Mouse (Mus musculus) G1E (cell line): ENCODE results near the gene Ahcyl2. TPM values are rescaled to one million over a fixed set of nuclear protein-coding genes. Genes with fewer than 3 reads are reported as not detected.
"Not testable (repeated sequence)": the region's sequence is repeated elsewhere in the genome, so short reads cannot be mapped to it uniquely, and the experiment has no call there.

Source experiments
- ATAC-seq: 2 replicates; pipeline ENCODE4 v1.8.0; 2016; ENCODE audit warnings: mild to moderate bottlenecking; ENCODE audit not compliant: insufficient number of reproducible peaks, poor library complexity, low FRiP score, severe bottlenecking; ENCODE audit errors: extremely low read depth
- DNase-seq: peaks from one replicate; pipeline ENCODE4 v3.0.0; 2012; ENCODE audit warnings: low spot score
- H3K27me3 ChIP-seq: 2 replicates; pipeline ENCODE4 v1.6.1; 2012; ENCODE audit warnings: mild to moderate bottlenecking, low read length, inconsistent platforms; ENCODE audit not compliant: insufficient read depth
- H3K36me3 ChIP-seq: replicated peaks from 2 replicates; pipeline ENCODE3; 2012; ENCODE audit warnings: mild to moderate bottlenecking, inconsistent platforms
- H3K4me1 ChIP-seq: 2 replicates; pipeline ENCODE4 v1.6.1; 2012; ENCODE audit warnings: low read depth, low read length, inconsistent platforms, mixed read lengths; ENCODE audit not compliant: insufficient read depth
- H3K4me3 ChIP-seq: 2 replicates; pipeline ENCODE4 v1.5.1; 2012; ENCODE audit warnings: low read depth, mild to moderate bottlenecking, inconsistent platforms, low read length, moderate library complexity, mixed read lengths
- H3K9me3 ChIP-seq: replicated peaks from 2 replicates; pipeline ENCODE4 v1.6.1; 2012; ENCODE audit warnings: inconsistent platforms
- CTCF ChIP-seq: IDR thresholded peaks from 2 replicates; pipeline ENCODE4 v1.5.1; 2012; ENCODE audit warnings: low read depth, low read length, inconsistent platforms, mixed read lengths
- GATA1 ChIP-seq: IDR thresholded peaks from 2 replicates; pipeline ENCODE4 v1.6.1; 2012; ENCODE audit warnings: borderline replicate concordance, low read length, inconsistent platforms, mixed read lengths
- GATA2 ChIP-seq: IDR thresholded peaks from 2 replicates; pipeline ENCODE4 v1.6.1; 2012; ENCODE audit warnings: low read depth, low read length, inconsistent platforms, borderline replicate concordance
- POLR2AphosphoS5 ChIP-seq: IDR thresholded peaks from 2 replicates; pipeline ENCODE4 v1.6.1; 2012; ENCODE audit warnings: low read depth, low read length, inconsistent platforms; ENCODE audit not compliant: insufficient replicate concordance
- TAL1 ChIP-seq: conservative IDR thresholded peaks from 2 replicates; pipeline ENCODE4 v1.6.1; 2012; ENCODE audit warnings: low read depth, low read length, inconsistent platforms, mixed read lengths
- polyA plus RNA-seq: library from polyadenylated mRNA; stranded (reverse); fragments of >175 nt; gene quantifications from 2 replicates; pipeline ENCODE4 v1.2.3, GENCODE M21; 2012
- total RNA-seq, 2 experiments: library from RNA; stranded (forward) in 1 of 2; stranded (reverse) in 1 of 2; fragments of 200-1000 nt in 1 of 2; fragments of >200 nt in 1 of 2; fragmentation: Nextera tagmentation in 1 of 2; gene quantifications; 2 replicates each; pipeline ENCODE4 v1.2.3; 2014 to 2017

The Ahcyl2 gene
- total and polyA plus RNA-seq, 3 experiments, result 21.7 to 81.5 (median 45.0) TPM

DNA sequence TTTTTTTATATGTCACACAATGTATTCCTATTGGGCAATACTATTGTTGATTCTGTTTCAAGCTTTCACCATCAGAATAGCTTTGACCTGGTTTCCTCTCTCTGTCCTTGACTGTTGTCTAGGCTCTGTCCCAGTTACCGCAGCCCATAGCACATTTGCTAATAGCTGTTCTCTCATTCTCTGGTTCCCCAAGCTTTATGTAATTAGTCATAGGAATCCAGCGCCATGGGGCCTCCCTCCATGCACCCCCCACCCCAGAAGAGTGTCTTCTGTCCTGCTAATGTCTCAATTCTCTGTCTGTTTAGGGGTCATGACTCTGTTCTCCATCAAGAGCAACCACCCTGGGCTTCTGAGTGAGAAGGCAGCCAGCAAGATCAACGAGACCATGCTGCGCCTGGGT, 11.3 kb upstream of the Ahcyl2 start:
- Histone ChIP-seq H3K4me3 (no peak overlapping the region), H3K4me1 (peaks cover 15% of the 10 kb centered on the region), H3K36me3 (peaks cover 89% of the 10 kb centered on the region), H3K27me3 (no peaks in the 10 kb centered on the region), H3K9me3 (no peaks in the 10 kb centered on the region)
- ATAC-seq (no peak), DNase-seq (no peak)
- TF ChIP-seq POLR2AphosphoS5, result no peak
- TF ChIP-seq TAL1, result no peak
- TF ChIP-seq GATA2, result no peak
- TF ChIP-seq CTCF, result no peak
- TF ChIP-seq GATA1, result no peak

DNA sequence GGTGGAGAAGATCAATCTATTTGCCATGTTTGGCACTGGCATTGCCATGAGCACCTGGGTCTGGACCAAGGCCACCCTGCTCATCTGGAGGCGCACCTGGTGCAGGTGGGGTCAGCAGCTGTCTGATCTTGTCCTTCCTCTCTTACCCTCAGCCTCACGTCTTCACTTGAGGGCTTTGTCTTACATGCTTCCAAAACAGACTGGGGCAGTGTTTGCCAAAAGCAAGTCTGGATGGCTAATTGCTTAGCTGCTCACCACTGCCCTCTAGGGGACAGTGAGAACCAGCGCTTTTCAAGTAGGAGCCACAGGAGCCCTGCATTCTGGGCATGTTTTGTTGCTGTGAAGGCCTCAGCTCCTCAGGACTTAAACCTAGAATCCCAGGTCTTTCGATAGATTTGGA, 9.4 kb upstream of the Ahcyl2 start:
- H3K4me3 ChIP-seq, result no peak overlapping the region
- H3K4me1 ChIP-seq, result peaks cover 16% of the 10 kb centered on the region
- no peaks in the 10 kb centered on the region for H3K27me3 ChIP-seq
- no peaks in the 10 kb centered on the region for H3K9me3 ChIP-seq
- ATAC-seq (no peak; the same call in 1 of the 2 replicates), DNase-seq (peak; percentile 62)
- H3K36me3 ChIP-seq, result peaks cover 77% of the 10 kb centered on the region
- TF ChIP-seq TAL1 (no peak), GATA2 (no peak), GATA1 (no peak), CTCF (peak; percentile 84)

DNA sequence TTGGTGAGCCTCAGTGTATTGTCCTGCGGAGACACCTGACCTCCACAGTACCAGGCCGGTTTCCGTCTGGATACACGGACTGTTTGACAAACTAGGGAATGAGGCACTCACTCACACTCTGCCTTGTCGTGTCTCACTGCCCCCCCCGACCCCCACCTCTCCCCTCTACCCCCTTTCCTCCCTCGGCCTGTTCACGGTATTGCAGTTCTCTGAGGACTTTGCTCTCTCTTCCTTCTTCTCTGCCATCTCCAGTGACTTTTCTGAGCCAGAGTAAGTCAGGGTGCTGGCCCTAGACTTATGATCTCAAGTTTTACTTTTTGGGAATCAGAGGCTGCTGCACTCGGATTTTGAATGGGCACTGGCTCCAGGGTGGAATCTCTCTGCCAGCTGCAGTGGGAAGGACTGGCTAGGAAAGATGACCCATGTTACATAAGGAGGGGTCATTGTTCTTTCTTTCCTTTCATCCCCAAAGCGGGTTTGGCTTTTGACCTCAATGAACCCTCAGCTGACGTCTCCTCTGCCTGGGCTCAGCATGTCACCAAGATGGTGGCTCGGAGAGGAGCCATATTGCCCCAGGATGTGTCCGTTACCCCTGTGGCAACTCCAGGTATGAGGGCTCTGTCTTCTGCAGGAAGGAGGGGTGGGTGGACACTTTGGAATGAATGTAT, 8.7 kb upstream of the Ahcyl2 start:
- no peaks in the 10 kb centered on the region for H3K9me3 ChIP-seq
- H3K4me3 ChIP-seq, result no peak overlapping the region
- H3K27me3 ChIP-seq, result no peaks in the 10 kb centered on the region
- peaks cover 16% of the 10 kb centered on the region for H3K4me1 ChIP-seq
- DNase-seq (no peak), ATAC-seq (no peak)
- H3K36me3 ChIP-seq, result peaks cover 70% of the 10 kb centered on the region
- TF ChIP-seq GATA1, result no peak

DNA sequence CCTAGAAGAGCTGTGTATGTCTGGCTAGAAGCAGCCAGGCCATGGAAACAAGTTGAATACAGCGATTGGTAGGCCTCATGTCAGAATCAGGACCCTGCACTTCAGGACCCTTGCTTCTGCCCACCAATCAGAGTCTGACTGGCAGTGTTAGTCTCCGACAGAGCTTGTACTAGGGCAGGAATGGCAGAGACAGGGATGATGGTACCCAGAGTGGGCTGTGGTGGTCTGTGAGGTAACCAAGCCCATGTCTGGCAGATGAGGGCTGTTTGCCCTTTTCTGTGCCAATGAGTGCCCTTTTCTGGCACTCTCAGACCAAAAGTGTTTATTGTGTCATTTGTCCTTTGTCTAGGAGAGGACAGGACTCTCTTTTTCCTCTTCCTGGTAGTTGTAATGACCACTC, 7.4 kb upstream of the Ahcyl2 start:
- Histone ChIP-seq H3K4me1 (peaks cover 16% of the 10 kb centered on the region), H3K36me3 (peaks cover 60% of the 10 kb centered on the region)
- not testable (repeated sequence) for H3K9me3 ChIP-seq, H3K27me3 ChIP-seq, DNase-seq, ATAC-seq, H3K4me3 ChIP-seq

DNA sequence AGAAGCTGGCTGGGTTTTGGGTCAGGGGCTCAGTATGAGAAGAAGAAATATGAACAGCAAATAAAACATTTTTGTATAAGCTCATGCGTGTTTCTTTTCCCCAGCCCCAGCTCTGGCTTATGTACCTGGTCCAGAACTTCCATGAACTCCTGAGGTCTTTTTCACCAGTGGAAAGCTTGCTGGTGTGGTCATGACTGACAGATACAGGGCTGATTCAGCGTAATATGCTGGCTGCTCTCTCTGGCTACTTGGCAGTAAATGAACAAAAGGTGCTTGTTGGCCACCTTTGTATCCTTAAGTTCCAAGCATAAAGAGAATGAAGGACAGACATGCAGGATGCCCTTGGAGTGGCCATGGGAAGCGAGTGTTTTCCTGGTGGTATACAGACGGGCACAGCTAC, 6.5 kb upstream of the Ahcyl2 start:
- ATAC-seq (no peak), DNase-seq (no peak)
- Histone ChIP-seq H3K27me3 (no peaks in the 10 kb centered on the region), H3K36me3 (peaks cover 55% of the 10 kb centered on the region), H3K4me1 (peaks cover 16% of the 10 kb centered on the region), H3K9me3 (no peaks in the 10 kb centered on the region), H3K4me3 (no peak overlapping the region)
- TF ChIP-seq GATA2 (no peak), CTCF (no peak), POLR2AphosphoS5 (no peak)

DNA sequence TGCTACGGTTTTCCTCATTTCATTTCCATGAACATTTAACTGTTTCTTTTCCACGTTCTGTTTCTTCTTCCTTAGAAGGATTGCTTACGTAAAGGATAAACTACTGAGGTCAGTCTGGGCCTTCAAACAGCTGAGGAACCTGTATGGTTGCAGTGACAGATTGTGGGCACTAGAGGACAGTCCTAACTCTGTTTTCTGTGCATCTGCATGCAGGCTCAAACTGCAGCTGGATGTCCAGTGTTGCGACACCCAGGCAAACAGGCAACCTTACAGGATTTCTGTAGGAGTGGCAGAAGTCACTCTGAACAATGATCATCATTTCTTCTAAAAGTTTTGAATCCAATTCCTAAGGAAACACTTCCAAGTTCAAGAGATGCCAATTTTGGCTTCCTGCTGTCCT, 5.3 kb upstream of the Ahcyl2 start:
- Histone ChIP-seq H3K36me3 (peaks cover 43% of the 10 kb centered on the region), H3K4me1 (peaks cover 20% of the 10 kb centered on the region), H3K4me3 (no peak overlapping the region), H3K27me3 (no peaks in the 10 kb centered on the region), H3K9me3 (no peaks in the 10 kb centered on the region)
- ATAC-seq (peak; percentile 66), DNase-seq (no peak)
- TF ChIP-seq CTCF (peak; percentile 78), GATA2 (no peak)

DNA sequence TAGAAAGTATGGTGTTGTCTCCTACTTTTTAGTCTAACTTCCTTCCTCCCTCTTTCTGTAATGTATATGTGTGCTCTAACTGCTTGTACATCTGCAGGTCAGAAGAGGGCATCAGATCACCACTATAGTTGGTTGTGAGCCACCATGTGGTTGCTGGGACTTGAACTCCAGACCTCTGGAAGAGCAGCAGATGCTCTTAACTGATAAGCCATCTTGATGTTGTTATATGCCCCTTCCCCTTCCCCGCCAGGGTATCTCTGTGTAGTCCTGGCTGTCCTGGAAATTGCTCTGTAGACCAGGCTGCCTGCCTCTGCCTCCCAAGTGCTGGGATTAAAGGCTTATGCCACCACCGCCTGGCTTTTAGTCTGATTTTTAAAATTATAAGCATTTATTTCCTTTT, 937 bp upstream of the Ahcyl2 start:
- DNase-seq, result no peak
- ATAC-seq, result no peak
- Histone ChIP-seq H3K27me3 (no peaks in the 10 kb centered on the region), H3K4me1 (peaks cover 33% of the 10 kb centered on the region), H3K9me3 (no peaks in the 10 kb centered on the region), H3K4me3 (no peak overlapping the region), H3K36me3 (peaks cover 16% of the 10 kb centered on the region)
- no peak for TF ChIP-seq GATA1
- TF ChIP-seq POLR2AphosphoS5, result no peak
- TF ChIP-seq GATA2, result no peak
- TF ChIP-seq TAL1, result no peak
- TF ChIP-seq CTCF, result no peak
